Mouse (Mus musculus) midbrain, postnatal 0 days (tissue): ENCODE measurements around the gene Pqlc3. TPM values are rescaled to one million over a fixed set of nuclear protein-coding genes. Genes with fewer than 3 reads are reported as not detected.

Source experiments
- ATAC-seq: fragments of 200-750 bp; cut with Nextera tagmentation; 2 replicates; pipeline ENCODE4 v1.8.0; 2017; ENCODE audit warnings: moderate number of reproducible peaks, mild to moderate bottlenecking, moderate TSS enrichment, moderate library complexity; ENCODE audit not compliant: low FRiP score
- DNase-seq: peaks from one replicate; pipeline ENCODE4 v3.0.0-alpha.2; 2015; ENCODE audit warnings: low spot score
- H3K27ac ChIP-seq: fragments of 300-500 bp; sonication (generic); 2 replicates; pipeline ENCODE4 v1.5.1; 2014; ENCODE audit warnings: low read depth, mild to moderate bottlenecking, low read length, mixed read lengths
- H3K27me3 ChIP-seq: fragments of 300-500 bp; sonication (generic); 2 replicates; pipeline ENCODE4 v1.6.1; 2014; ENCODE audit warnings: low read length, control low read depth, mixed read lengths; ENCODE audit not compliant: insufficient read depth
- H3K36me3 ChIP-seq: fragments of 300-500 bp; sonication (generic); 2 replicates; pipeline ENCODE4 v1.6.1; 2014; ENCODE audit warnings: low read length, control low read depth, mixed read lengths; ENCODE audit not compliant: insufficient read depth
- H3K4me1 ChIP-seq: fragments of 300-500 bp; sonication (generic); 2 replicates; pipeline ENCODE4 v1.6.1; 2014; ENCODE audit warnings: mild to moderate bottlenecking, control low read depth, antibody characterized with exemption, low read length, mixed read lengths; ENCODE audit not compliant: insufficient read depth
- H3K4me2 ChIP-seq: fragments of 300-500 bp; sonication (generic); 2 replicates; pipeline ENCODE4 v1.6.1; 2014; ENCODE audit warnings: low read depth, mild to moderate bottlenecking, low read length, mixed read lengths; ENCODE audit not compliant: poor library complexity, severe bottlenecking
- H3K4me3 ChIP-seq: fragments of 300-500 bp; sonication (generic); 2 replicates; pipeline ENCODE4 v1.5.1; 2014; ENCODE audit warnings: low read depth, mild to moderate bottlenecking, low read length, moderate library complexity
- H3K9ac ChIP-seq: fragments of 300-500 bp; sonication (generic); replicated peaks from 2 replicates; pipeline ENCODE4 v1.6.1; 2014; ENCODE audit warnings: mild to moderate bottlenecking, low read length, moderate library complexity, mixed read lengths; ENCODE audit not compliant: poor library complexity, severe bottlenecking
- H3K9me3 ChIP-seq: fragments of 300-500 bp; sonication (generic); 2 replicates; pipeline ENCODE4 v1.6.1; 2016; ENCODE audit warnings: low read length, control low read depth
- CTCF ChIP-seq: IDR thresholded peaks from 2 replicates; pipeline ENCODE4 v1.5.1; 2016; ENCODE audit warnings: antibody characterized with exemption, mild to moderate bottlenecking
- WGBS: fragments of 180-500 bp; shearing (Covaris S2); extraction: QIAGEN DNeasy Blood & Tissue Kit; methylation state at CpG from one replicate; pipeline ENCODE4 v1.1.7; 2014; 5-methylcytosine and 5-hydroxymethylcytosine counted together
- polyA plus RNA-seq: library from polyadenylated mRNA; unstranded; fragments of >200 nt; fragmentation: Nextera tagmentation; extraction: Ambion mirVana; gene quantifications from 2 replicates; pipeline ENCODE4 v1.2.1, GENCODE M21; 2015
- total RNA-seq: library from RNA; depleted of rRNA; stranded (reverse); fragments of >200 nt; gene quantifications from 2 replicates; pipeline ENCODE4 v1.2.3, GENCODE M21; 2014

The Pqlc3 gene
- total and polyA plus RNA-seq, 2 experiments from 2014 or later, result 0.93 to 2.0 TPM

GRCm38 (mm10) chr12:16999146-16999545 is 1.1 kb downstream of the Pqlc3 start:
- H3K4me1 ChIP-seq, result peaks cover 5% of the 10 kb centered on the region; the same call in 1 of the 2 replicates
- H3K4me3 ChIP-seq, result peak overlapping the region; percentile 42
- H3K27me3 ChIP-seq, result peaks cover 27% of the 10 kb centered on the region
- WGBS, result 8% methylated on average over 10 of the region's 10 CpGs
- TF ChIP-seq CTCF, result no peak
- no peak overlapping the region for H3K27ac ChIP-seq
- ATAC-seq, result no peak
- H3K36me3 ChIP-seq, result 0 out of 2 replicates have a peak, but pooled peaks cover 4% of the 10 kb centered on the region
- no peaks in the 10 kb centered on the region for H3K9me3 ChIP-seq
- H3K4me2 ChIP-seq, result peak overlapping the region; percentile 96
- DNase-seq, result no peak
- H3K9ac ChIP-seq, result no peak overlapping the region

DNA sequence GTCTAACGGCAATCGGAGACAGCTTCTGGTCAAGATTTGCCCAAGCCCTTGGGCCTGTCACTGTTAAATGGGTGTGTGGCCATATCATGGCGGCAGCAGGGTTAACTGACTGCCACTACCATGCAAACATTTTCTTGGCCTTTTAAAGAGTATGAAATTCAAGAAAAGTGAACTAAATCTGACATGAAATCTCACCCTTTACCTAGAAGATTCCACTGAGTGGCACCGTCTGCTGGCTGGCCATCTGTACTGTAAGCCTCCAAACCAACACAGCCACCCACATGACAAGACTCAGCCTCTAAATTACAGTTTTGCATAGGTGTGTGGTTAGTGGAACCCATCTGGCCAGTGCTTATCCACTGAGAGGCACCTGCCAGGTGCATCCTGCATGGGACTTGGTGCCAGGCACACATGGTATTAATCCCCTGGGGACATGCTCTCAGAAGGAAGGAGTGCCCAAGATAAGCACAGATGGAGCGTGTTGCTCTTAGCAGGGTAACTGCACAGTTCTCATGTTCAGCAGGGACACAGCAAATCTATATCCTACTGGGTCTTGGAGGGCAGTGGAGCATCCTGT is 3.2 kb downstream of the Pqlc3 start:
- TF ChIP-seq CTCF, result no peak
- no peak for DNase-seq
- WGBS, result 93% methylated on average over 5 of the region's 5 CpGs

DNA sequence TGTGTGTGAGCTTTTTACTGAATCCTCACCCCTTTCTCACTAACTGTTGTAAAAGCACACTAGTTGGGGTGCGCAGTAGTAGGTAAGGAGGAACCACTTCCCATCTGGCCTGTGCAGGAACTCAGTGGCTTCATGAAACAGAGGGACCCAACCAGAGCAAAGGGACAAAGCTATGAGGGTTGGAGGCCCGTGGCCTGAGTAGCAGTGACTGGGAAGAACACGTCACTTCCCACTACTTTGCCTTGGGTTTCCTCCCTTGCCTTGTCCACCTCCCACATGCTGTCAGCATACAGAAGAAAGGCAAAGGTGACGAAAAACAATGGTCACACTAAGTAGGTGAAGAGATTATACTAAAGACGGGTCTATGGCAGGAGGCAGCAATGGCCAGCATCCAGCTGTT is 3.9 kb downstream of the Pqlc3 start:
- DNase-seq, result no peak
- Histone ChIP-seq H3K4me1 (peaks cover 5% of the 10 kb centered on the region; the same call in 1 of the 2 replicates), H3K9me3 (no peaks in the 10 kb centered on the region), H3K36me3 (0 out of 2 replicates have a peak, but pooled peaks cover 4% of the 10 kb centered on the region), H3K4me3 (no peak overlapping the region), H3K27me3 (peaks cover 27% of the 10 kb centered on the region), H3K9ac (no peak overlapping the region), H3K27ac (no peak overlapping the region), H3K4me2 (no peak overlapping the region)
- WGBS, result 82% methylated on average over 5 of the region's 5 CpGs
- no peak for ATAC-seq
- TF ChIP-seq CTCF, result no peak

More for the DNA sequence above, 3.2 kb downstream of the Pqlc3 start:
- ATAC-seq, result no peak
- peaks cover 5% of the 10 kb centered on the region; the same call in 1 of the 2 replicates for H3K4me1 ChIP-seq
- no peak overlapping the region for H3K4me3 ChIP-seq
- no peaks in the 10 kb centered on the region for H3K9me3 ChIP-seq
- H3K36me3 ChIP-seq, result 0 out of 2 replicates have a peak, but pooled peaks cover 4% of the 10 kb centered on the region
- H3K27ac ChIP-seq, result no peak overlapping the region
- no peak overlapping the region for H3K4me2 ChIP-seq
- H3K9ac ChIP-seq, result no peak overlapping the region
- H3K27me3 ChIP-seq, result peaks cover 27% of the 10 kb centered on the region

- H3K36me3 ChIP-seq, result 0 out of 2 replicates have a peak, but pooled peaks cover 4% of the 10 kb centered on the region
- no peaks in the 10 kb centered on the region for H3K9me3 ChIP-seq
- DNase-seq, result no peak
- H3K27me3 ChIP-seq, result peaks cover 14% of the 10 kb centered on the region
- no peak for ATAC-seq
- no peak overlapping the region for H3K4me2 ChIP-seq
- H3K4me1 ChIP-seq, result peaks cover 1% of the 10 kb centered on the region; the same call in 1 of the 2 replicates
- H3K9ac ChIP-seq, result no peak overlapping the region
- TF ChIP-seq CTCF, result no peak
- WGBS, result 94% methylated on average over 2 of the region's 2 CpGs
- no peak overlapping the region for H3K27ac ChIP-seq
- H3K4me3 ChIP-seq, result no peak overlapping the region
Observed at GRCm38 (mm10) chr12:16994291-16994690, 5.9 kb downstream of the Pqlc3 start.

DNA sequence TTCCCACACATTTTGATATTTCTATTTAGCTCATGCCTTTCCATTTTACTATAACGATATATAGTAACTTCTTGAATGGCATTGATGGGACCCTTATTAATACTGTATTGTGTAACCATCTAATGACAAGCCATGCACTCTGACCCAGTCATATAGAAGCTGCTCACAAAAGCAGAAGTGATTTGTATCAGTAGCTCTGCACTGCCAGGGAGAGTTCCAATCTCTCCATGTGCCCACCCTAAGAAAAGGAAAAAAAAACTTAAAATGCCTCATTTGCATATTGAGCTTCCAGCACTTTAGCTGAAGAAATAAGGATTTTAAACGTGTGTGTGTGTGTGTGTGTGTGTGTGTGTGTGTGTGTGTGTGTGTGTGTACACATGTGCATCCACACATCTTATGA is 7.9 kb downstream of the Pqlc3 start:
- Histone ChIP-seq H3K27ac (no peak overlapping the region), H3K36me3 (0 out of 2 replicates have a peak, but pooled peaks cover 4% of the 10 kb centered on the region), H3K9ac (no peak overlapping the region), H3K27me3 (no peaks in the 10 kb centered on the region), H3K4me3 (no peak overlapping the region), H3K4me1 (no peaks in the 10 kb centered on the region), H3K4me2 (no peak overlapping the region), H3K9me3 (no peaks in the 10 kb centered on the region)
- DNase-seq (no peak), ATAC-seq (no peak)
- no peak for TF ChIP-seq CTCF
- WGBS, result 94% methylated on average over 2 of the region's 2 CpGs

DNA sequence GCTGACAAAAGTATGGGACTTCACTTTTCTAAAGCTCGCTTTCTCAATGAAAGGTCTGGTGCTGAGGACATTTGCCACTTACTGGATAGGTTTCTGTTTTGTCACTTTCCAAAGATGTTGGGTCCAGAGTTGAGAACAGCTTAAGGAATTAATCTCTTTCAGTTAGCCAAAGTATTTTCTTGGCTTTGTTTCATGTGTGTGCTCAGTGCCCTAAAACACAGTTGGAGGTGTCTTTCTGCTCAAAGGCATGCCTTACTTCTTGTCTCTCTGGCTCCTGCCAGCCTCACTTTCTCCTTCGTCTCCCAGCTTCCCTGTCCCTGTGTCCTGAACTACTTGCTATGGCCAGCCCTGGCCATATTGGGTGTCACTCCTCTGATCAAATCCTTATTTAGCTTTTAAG is 8.8 kb downstream of the Pqlc3 start:
- Histone ChIP-seq H3K27me3 (no peaks in the 10 kb centered on the region), H3K36me3 (0 out of 2 replicates have a peak, but pooled peaks cover 4% of the 10 kb centered on the region), H3K4me1 (no peaks in the 10 kb centered on the region), H3K4me3 (no peak overlapping the region), H3K4me2 (no peak overlapping the region), H3K9me3 (no peaks in the 10 kb centered on the region), H3K9ac (no peak overlapping the region), H3K27ac (no peak overlapping the region)
- WGBS, result 69% methylated on average over 2 of the region's 2 CpGs
- DNase-seq (no peak), ATAC-seq (no peak)
- TF ChIP-seq CTCF, result no peak
